Mouse (Mus musculus) neutrophil, adult 59 days (primary cell): ENCODE measurements around the gene Mup14. TPM values are rescaled to one million over a fixed set of nuclear protein-coding genes. Genes with fewer than 3 reads are reported as not detected.

Experiments used
- total RNA-seq, 2 experiments: library from RNA; stranded (reverse); gene quantifications; 1 replicate in 1 of 2; 2 replicates in 1 of 2; pipeline ENCODE4 v1.2.4; 2023

Gene Mup14
- total RNA-seq = not detected

DNA sequence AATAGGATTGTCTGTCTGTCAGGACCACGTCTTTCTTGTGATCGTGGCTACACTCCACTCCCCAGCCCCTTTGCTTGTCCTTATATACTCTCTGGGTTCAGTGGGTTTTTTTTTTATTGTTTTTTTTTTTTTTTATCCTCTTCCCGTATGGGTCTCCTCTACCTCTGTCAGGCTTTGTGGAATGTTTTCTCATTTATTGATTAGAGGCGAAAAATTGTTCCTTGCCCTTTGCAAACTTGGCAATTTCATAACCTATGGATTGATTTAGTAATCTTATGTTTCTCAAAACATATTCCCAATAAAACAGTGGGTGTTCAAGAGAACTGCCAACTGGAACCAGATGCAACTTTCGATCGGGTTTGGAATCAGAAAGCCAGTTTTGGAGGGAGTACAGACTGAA is at the start of gene Mup14:
Mup14 (minus strand) TSS at position 101 of the 400 bp plus-strand sequence.

Other genes with a start within 250 kb of the Mup14 start
- not detected for gene Mup13, start 75.7 kb downstream of the Mup14 start, total RNA-seq
- gene Mup15, start 135.7 kb upstream of the Mup14 start, total RNA-seq = not detected
- gene Mup16, start 215.5 kb upstream of the Mup14 start, total RNA-seq = not detected